Mouse (Mus musculus): ENCODE data around the gene Ap3d1. TPM values are rescaled to one million over a fixed set of nuclear protein-coding genes. Genes with fewer than 3 reads are reported as not detected.

Ap3d1 gene
- polyA plus RNA-seq, 1 experiment from 2014 or later = 81.7 TPM

DNA sequence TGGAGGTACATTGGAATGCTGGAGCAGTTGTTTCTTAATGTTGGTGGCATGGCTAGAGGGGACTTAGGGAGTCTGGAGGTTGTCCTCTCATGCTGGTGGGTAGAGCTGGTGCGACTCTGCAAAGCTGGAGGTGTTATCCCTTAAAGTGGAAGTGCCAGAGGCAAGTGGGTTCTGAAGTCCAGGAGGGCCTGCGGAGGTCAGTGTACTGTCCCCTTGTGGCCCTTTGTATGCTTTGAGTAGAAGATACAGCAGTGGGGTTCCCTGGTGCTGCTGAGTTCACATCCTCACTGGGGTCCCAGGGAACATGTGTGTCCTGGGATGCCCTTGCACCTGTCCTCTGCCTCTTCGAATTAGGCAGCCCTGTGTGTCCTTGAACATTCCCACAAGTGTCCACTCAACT lies 14.0 kb upstream of the Ap3d1 start:
- H3K4me1 ChIP-seq (ENCODE audit: control insufficient read depth, insufficient read depth, low read length) = peaks cover 28% of the 10 kb centered on the region
- H3K36me3 ChIP-seq (ENCODE audit: control insufficient read depth, insufficient read depth, low read length) = no peaks in the 10 kb centered on the region
- H3K9me3 ChIP-seq (ENCODE audit: control insufficient read depth, low read depth, low read length) = no peaks in the 10 kb centered on the region
- H3K27me3 ChIP-seq (ENCODE audit: control insufficient read depth, insufficient read depth, low read length) = no peaks in the 10 kb centered on the region
- ATAC-seq (ENCODE audit: insufficient number of reproducible peaks, insufficient read depth, low FRiP score, low read depth) = no peak
- WGBS = 21% methylated on average over 3 of the region's 3 CpGs
- H3K4me3 ChIP-seq (ENCODE audit: low read depth, low read length) = peak overlapping the region; percentile 88
- no peak overlapping the region for H3K27ac ChIP-seq (ENCODE audit: low read length)
- peak overlapping the region; percentile 88 for H3K9ac ChIP-seq (replicated peaks; ENCODE audit: low read depth, low read length)
- peak overlapping the region; percentile 95 for H3K4me2 ChIP-seq (replicated peaks; ENCODE audit: low read depth, low read length)

DNA sequence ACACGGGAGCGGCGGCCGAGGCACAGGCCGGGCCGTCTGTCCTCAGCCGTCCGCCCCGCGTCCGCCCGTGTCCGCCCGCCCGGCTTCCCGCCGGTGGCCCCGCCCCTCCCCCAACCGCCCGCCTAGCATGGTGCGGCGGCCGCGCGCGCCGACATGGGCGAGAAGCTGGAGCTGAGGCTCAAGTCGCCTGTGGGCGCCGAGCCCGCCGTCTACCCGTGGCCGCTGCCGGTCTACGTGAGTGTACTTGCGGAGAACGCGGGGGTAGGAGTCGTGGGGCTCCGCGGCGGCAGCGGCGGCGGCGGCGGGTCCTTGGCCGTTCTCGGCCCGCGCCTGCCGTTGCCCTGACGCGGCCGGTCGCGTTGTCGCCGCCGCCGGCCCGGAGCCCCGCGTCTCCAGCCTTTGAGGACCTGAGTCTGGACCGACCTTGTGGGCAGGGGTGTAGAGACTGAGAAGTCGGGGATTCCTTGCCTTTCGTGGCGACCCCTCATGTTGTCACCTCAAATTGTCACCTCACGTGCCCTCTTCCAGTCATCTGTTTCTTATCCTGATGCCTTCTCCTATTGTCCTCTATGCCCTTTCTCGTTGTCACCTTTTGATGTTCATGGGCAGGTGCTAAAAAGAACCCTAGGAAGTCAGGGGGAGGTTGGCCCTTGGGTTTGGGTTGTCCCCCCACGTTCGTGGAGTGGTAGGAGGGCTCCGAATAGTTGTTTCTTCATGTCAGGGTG lies 13.4 kb upstream of the Ap3d1 start:
- peak overlapping the region; percentile 95 for H3K4me2 ChIP-seq (replicated peaks; ENCODE audit: low read depth, low read length)
- H3K9me3 ChIP-seq (ENCODE audit: control insufficient read depth, low read depth, low read length) = no peaks in the 10 kb centered on the region
- peaks cover 23% of the 10 kb centered on the region for H3K4me1 ChIP-seq (ENCODE audit: control insufficient read depth, insufficient read depth, low read length)
- under 1% methylated on average over 74 of the region's 75 CpGs for WGBS
- peak overlapping the region; percentile 88 for H3K4me3 ChIP-seq (ENCODE audit: low read depth, low read length)
- no peaks in the 10 kb centered on the region for H3K36me3 ChIP-seq (ENCODE audit: control insufficient read depth, insufficient read depth, low read length)
- no peaks in the 10 kb centered on the region for H3K27me3 ChIP-seq (ENCODE audit: control insufficient read depth, insufficient read depth, low read length)
- ATAC-seq (ENCODE audit: insufficient number of reproducible peaks, insufficient read depth, low FRiP score, low read depth) = no peak
- peak overlapping the region; percentile 81 for H3K27ac ChIP-seq (ENCODE audit: low read length)
- H3K9ac ChIP-seq (replicated peaks; ENCODE audit: low read depth, low read length) = peak overlapping the region; percentile 88

DNA sequence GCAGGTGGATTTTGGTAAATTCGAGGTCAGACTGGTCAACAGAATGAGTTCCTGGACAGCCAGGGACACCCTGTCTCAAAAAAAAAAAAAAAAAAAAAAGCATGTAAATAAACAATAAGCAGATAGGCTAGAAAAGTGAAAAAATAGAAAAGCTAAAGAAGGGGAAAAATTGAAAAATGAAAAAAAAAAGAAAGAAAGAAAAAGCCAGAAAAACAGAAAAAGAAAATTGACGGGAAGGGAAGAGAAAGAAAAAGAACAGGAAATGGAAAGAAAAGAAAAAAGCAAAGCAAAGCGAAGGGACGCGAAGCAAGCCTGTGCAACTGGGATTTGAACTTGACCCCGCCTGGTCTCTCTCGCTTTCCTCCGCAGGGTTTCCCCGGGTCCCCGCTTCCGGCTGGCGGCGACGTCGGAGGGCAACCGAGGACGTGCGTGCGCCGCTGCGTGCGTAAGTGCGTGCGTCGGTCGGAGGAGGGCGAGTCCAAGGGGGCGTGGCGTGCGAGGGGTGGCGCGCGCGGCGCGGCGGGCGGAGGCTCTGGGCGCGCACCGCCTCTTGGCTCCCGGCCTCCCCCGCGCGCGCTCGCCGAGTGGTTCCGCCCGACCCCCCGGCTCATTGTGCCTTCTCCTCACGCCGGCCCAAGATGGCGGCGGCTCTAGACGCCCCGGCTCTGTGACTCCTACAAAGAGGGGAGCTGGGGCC lies 12.7 kb upstream of the Ap3d1 start, which contains the start of gene Dot1l:
Gene Dot1l (plus strand): TSS at position 613 of the 697 bp plus-strand sequence.
- Histone ChIP-seq H3K4me3 (ENCODE audit: low read depth, low read length) (peak within 1 kb of the TSS; percentile 88), H3K27ac (ENCODE audit: low read length) (peak within 1 kb of the TSS; percentile 81), H3K4me2 (replicated peaks; ENCODE audit: low read depth, low read length) (peak within 1 kb of the TSS; percentile 95), H3K9me3 (ENCODE audit: control insufficient read depth, low read depth, low read length) (no peaks in the 10 kb centered on the region), H3K4me1 (ENCODE audit: control insufficient read depth, insufficient read depth, low read length) (peaks cover 23% of the 10 kb centered on the region), H3K36me3 (ENCODE audit: control insufficient read depth, insufficient read depth, low read length) (no peaks in the 10 kb centered on the region), H3K9ac (replicated peaks; ENCODE audit: low read depth, low read length) (peak within 1 kb of the TSS; percentile 88), H3K27me3 (ENCODE audit: control insufficient read depth, insufficient read depth, low read length) (no peaks in the 10 kb centered on the region)
- ATAC-seq (ENCODE audit: insufficient number of reproducible peaks, insufficient read depth, low FRiP score, low read depth) = peak; percentile 88
- 1% methylated on average over 32 of the region's 57 CpGs for WGBS

- Histone ChIP-seq H3K36me3 (ENCODE audit: control insufficient read depth, insufficient read depth, low read length) (no peaks in the 10 kb centered on the region), H3K9me3 (ENCODE audit: control insufficient read depth, low read depth, low read length) (no peaks in the 10 kb centered on the region), H3K4me3 (ENCODE audit: low read depth, low read length) (peak overlapping the region; percentile 13; the same call in 1 of the 2 replicates), H3K4me1 (ENCODE audit: control insufficient read depth, insufficient read depth, low read length) (peaks cover 17% of the 10 kb centered on the region), H3K9ac (replicated peaks; ENCODE audit: low read depth, low read length) (no peak overlapping the region), H3K27me3 (ENCODE audit: control insufficient read depth, insufficient read depth, low read length) (no peaks in the 10 kb centered on the region), H3K27ac (ENCODE audit: low read length) (peak overlapping the region; percentile 73), H3K4me2 (replicated peaks; ENCODE audit: low read depth, low read length) (peak overlapping the region; percentile 42)
- peak; percentile 53 for ATAC-seq (ENCODE audit: insufficient number of reproducible peaks, insufficient read depth, low FRiP score, low read depth)
- 3% methylated on average over 6 of the region's 6 CpGs for WGBS
Measured at GRCm38 (mm10) chr10:80752079-80752625, 10.1 kb upstream of the Ap3d1 start.

DNA sequence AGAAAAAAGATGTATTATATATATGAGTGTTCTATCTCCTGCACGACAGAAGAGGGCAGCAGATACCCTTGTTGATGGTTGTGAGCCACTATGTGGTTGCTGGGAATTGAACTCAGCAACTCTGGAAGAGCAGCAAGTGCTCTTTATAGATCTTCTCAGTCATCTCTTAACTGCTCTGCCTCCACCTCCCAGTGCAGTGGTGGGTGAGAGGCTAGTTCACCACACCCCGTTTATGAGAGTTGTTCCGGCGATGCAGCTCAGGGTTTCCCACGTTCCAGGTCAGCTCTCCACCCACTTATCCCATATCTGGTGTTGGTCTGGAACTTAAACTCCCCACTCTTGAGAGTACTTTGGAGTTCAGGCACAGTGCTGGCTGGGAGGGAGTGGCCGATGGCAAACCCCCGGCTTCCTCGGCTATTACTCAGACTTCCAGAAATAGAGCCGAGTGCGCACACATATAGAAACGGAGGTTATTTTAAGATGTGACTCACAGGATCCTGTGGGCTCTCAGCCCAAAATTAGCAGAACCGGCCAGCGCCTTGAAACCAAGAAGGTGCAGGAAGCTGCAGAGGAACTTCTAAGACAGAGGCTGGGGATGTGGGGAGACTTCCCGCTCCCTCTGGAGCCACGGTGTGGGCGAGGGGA lies 9.2 kb upstream of the Ap3d1 start:
- WGBS = 7% methylated on average over 16 of the region's 16 CpGs

GRCm38 (mm10) chr10:80748609-80749008 lies 6.5 kb upstream of the Ap3d1 start:
- H3K4me3 ChIP-seq (ENCODE audit: low read depth, low read length) = no peak overlapping the region
- H3K9ac ChIP-seq (replicated peaks; ENCODE audit: low read depth, low read length) = no peak overlapping the region
- H3K4me1 ChIP-seq (ENCODE audit: control insufficient read depth, insufficient read depth, low read length) = 0 out of 2 replicates have a peak, but pooled peaks cover 3% of the 10 kb centered on the region
- no peaks in the 10 kb centered on the region for H3K36me3 ChIP-seq (ENCODE audit: control insufficient read depth, insufficient read depth, low read length)
- no peaks in the 10 kb centered on the region for H3K9me3 ChIP-seq (ENCODE audit: control insufficient read depth, low read depth, low read length)
- H3K4me2 ChIP-seq (replicated peaks; ENCODE audit: low read depth, low read length) = no peak overlapping the region
- no peak overlapping the region for H3K27ac ChIP-seq (ENCODE audit: low read length)
- ATAC-seq (ENCODE audit: insufficient number of reproducible peaks, insufficient read depth, low FRiP score, low read depth) = no peak
- H3K27me3 ChIP-seq (ENCODE audit: control insufficient read depth, insufficient read depth, low read length) = no peaks in the 10 kb centered on the region
- 12% methylated on average over 6 of the region's 6 CpGs for WGBS

More for the DNA sequence above, 9.2 kb upstream of the Ap3d1 start:
- Histone ChIP-seq H3K4me2 (replicated peaks; ENCODE audit: low read depth, low read length) (peak overlapping the region; percentile 42), H3K4me1 (ENCODE audit: control insufficient read depth, insufficient read depth, low read length) (peaks cover 9% of the 10 kb centered on the region), H3K27me3 (ENCODE audit: control insufficient read depth, insufficient read depth, low read length) (no peaks in the 10 kb centered on the region), H3K36me3 (ENCODE audit: control insufficient read depth, insufficient read depth, low read length) (no peaks in the 10 kb centered on the region), H3K9ac (replicated peaks; ENCODE audit: low read depth, low read length) (no peak overlapping the region), H3K4me3 (ENCODE audit: low read depth, low read length) (peak overlapping the region; percentile 13; the same call in 1 of the 2 replicates), H3K9me3 (ENCODE audit: control insufficient read depth, low read depth, low read length) (no peaks in the 10 kb centered on the region), H3K27ac (ENCODE audit: low read length) (peak overlapping the region; percentile 73)
- no peak for ATAC-seq (ENCODE audit: insufficient number of reproducible peaks, insufficient read depth, low FRiP score, low read depth)

DNA sequence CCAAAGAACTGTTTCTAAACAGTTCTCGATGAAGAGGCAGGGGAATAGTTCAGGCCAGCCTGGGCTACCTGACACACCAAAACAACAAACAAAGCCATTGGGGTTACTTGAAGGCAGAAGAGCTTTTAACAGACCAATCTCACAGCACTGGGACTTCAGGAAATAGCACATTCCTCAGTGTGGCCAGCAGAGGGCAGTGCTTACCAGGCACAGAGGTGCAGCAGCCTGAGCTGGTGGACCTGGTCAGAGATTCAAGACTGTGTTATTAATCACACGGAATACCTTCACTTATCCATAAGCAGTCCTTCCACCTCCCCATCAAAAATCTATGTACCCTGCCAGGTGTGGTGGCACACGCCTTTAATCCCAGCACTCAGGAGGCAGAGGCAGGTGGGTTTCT lies 5.3 kb upstream of the Ap3d1 start:
- Histone ChIP-seq H3K27ac (ENCODE audit: low read length) (no peak overlapping the region), H3K9me3 (ENCODE audit: control insufficient read depth, low read depth, low read length) (no peaks in the 10 kb centered on the region), H3K4me1 (ENCODE audit: control insufficient read depth, insufficient read depth, low read length) (0 out of 2 replicates have a peak, but pooled peaks cover 7% of the 10 kb centered on the region), H3K27me3 (ENCODE audit: control insufficient read depth, insufficient read depth, low read length) (no peaks in the 10 kb centered on the region), H3K36me3 (ENCODE audit: control insufficient read depth, insufficient read depth, low read length) (no peaks in the 10 kb centered on the region), H3K9ac (replicated peaks; ENCODE audit: low read depth, low read length) (no peak overlapping the region), H3K4me3 (ENCODE audit: low read depth, low read length) (no peak overlapping the region), H3K4me2 (replicated peaks; ENCODE audit: low read depth, low read length) (no peak overlapping the region)
- no peak for ATAC-seq (ENCODE audit: insufficient number of reproducible peaks, insufficient read depth, low FRiP score, low read depth)
- 12% methylated on average over 3 of the region's 3 CpGs for WGBS

DNA sequence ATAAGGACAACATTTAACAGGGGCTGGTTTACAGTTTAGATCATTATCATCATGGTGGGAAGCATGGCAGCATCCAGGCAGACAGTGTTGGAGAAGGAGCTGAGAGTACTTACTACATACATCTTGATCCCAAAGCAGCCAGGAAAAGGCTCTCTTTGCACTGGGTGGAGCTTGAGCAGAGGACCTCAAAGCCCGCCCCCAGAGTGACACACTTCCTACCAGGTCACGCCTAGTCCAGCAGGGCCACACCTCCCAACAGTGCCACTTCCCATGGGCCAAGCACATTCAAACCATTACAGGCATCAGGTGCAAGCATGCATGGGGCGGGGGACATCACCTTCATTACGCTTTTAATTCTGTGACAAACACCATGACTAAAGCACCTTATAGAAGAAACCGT lies 2.2 kb upstream of the Ap3d1 start:
- no peak for ATAC-seq (ENCODE audit: insufficient number of reproducible peaks, insufficient read depth, low FRiP score, low read depth)
- WGBS = 34% methylated on average over 5 of the region's 5 CpGs

More for the DNA sequence above, 2.2 kb upstream of the Ap3d1 start:
- Histone ChIP-seq H3K4me2 (replicated peaks; ENCODE audit: low read depth, low read length) (no peak overlapping the region), H3K4me1 (ENCODE audit: control insufficient read depth, insufficient read depth, low read length) (peaks cover 22% of the 10 kb centered on the region), H3K27me3 (ENCODE audit: control insufficient read depth, insufficient read depth, low read length) (no peaks in the 10 kb centered on the region), H3K9me3 (ENCODE audit: control insufficient read depth, low read depth, low read length) (no peaks in the 10 kb centered on the region), H3K4me3 (ENCODE audit: low read depth, low read length) (no peak overlapping the region), H3K36me3 (ENCODE audit: control insufficient read depth, insufficient read depth, low read length) (no peaks in the 10 kb centered on the region), H3K27ac (ENCODE audit: low read length) (no peak overlapping the region), H3K9ac (replicated peaks; ENCODE audit: low read depth, low read length) (no peak overlapping the region)
